Mouse (Mus musculus) adrenal gland, postnatal 25 days (tissue): ENCODE measurements around the gene Gpr179. TPM values are rescaled to one million over a fixed set of nuclear protein-coding genes. Genes with fewer than 3 reads are reported as not detected.
"Not testable (repeated sequence)": the region's sequence is repeated elsewhere in the genome, so short reads cannot be mapped to it uniquely, and the experiment has no call there.

Experiments used
- DNase-seq: peaks from one replicate; pipeline ENCODE4 v3.0.0; 2021; ENCODE audit warnings: mixed read lengths
- total RNA-seq: library from RNA; stranded (reverse); gene quantifications from 2 replicates; pipeline ENCODE4 v1.2.3, GENCODE M21; 2021

Gene Gpr179
- total RNA-seq, 1 experiment from 2014 or later = 4.7 TPM

GRCm38 (mm10) chr11:97315504-97316503 lies 36.1 kb downstream of the Gpr179 start, which contains the start of gene Mrpl45:
Gene Mrpl45 (plus strand): TSS chr11:97315716.
- DNase-seq = peak; percentile 99

GRCm38 (mm10) chr11:97314751-97315503 lies 37.0 kb downstream of the Gpr179 start:
- no peak for DNase-seq

GRCm38 (mm10) chr11:97314110-97314509 lies 37.8 kb downstream of the Gpr179 start:
- DNase-seq = no peak

- not testable (repeated sequence) for DNase-seq
Observed at GRCm38 (mm10) chr11:97312871-97313270, 39.0 kb downstream of the Gpr179 start.

GRCm38 (mm10) chr11:97310895-97311631 lies 40.8 kb downstream of the Gpr179 start:
- no peak for DNase-seq

- DNase-seq = peak; percentile 67
Observed at GRCm38 (mm10) chr11:97309911-97310571, 41.8 kb downstream of the Gpr179 start.

- DNase-seq = peak; percentile 86
Observed at GRCm38 (mm10) chr11:97309451-97309836, 42.4 kb downstream of the Gpr179 start.

- DNase-seq = no peak
Observed at GRCm38 (mm10) chr11:97308806-97309450, 42.9 kb downstream of the Gpr179 start.

- DNase-seq = no peak
Observed at GRCm38 (mm10) chr11:97307294-97308069, 44.4 kb downstream of the Gpr179 start.

- no peak for DNase-seq
Observed at GRCm38 (mm10) chr11:97304631-97305030, 47.2 kb downstream of the Gpr179 start.

GRCm38 (mm10) chr11:97302231-97302781 lies 49.6 kb downstream of the Gpr179 start:
- DNase-seq = no peak

- DNase-seq = no peak
Observed at GRCm38 (mm10) chr11:97301406-97301805, 50.5 kb downstream of the Gpr179 start.

- DNase-seq = no peak
Observed at GRCm38 (mm10) chr11:97299939-97300338, 51.9 kb downstream of the Gpr179 start.

- DNase-seq = no peak
Observed at GRCm38 (mm10) chr11:97296542-97296941, 55.3 kb downstream of the Gpr179 start.

- no peak for DNase-seq
Observed at GRCm38 (mm10) chr11:97292731-97293130, 59.1 kb downstream of the Gpr179 start.

GRCm38 (mm10) chr11:97289276-97290230 lies 62.3 kb downstream of the Gpr179 start:
- peak; percentile 21 for DNase-seq

- no peak for DNase-seq
Observed at GRCm38 (mm10) chr11:97287643-97288042, 64.2 kb downstream of the Gpr179 start.

- no peak for DNase-seq
Observed at GRCm38 (mm10) chr11:97286973-97287372, 64.9 kb downstream of the Gpr179 start.
